Mouse (Mus musculus) spleen, adult 2 months (tissue): Measurements from ENCODE around the gene Ssu72. TPM values are rescaled to one million over a fixed set of nuclear protein-coding genes. Genes with fewer than 3 reads are reported as not detected.
A peak's percentile ranks its signal among the peaks of the same experiment; 100 is the strongest.
"Not testable (repeated sequence)": the region's sequence is repeated elsewhere in the genome, so short reads cannot be mapped to it uniquely, and the experiment has no call there.

Experiments
- DNase-seq, 2 experiments: peaks; one replicate each; pipeline versions ENCODE4 v3.0.0 to v3.0.0-alpha.2; 2012 to 2021; ENCODE audit warnings: low spot score in 2 of 2, low read depth in 1 of 2
- H3K27ac ChIP-seq: fragments of 200-500 bp; 2 replicates; pipeline ENCODE4 v1.5.1; 2012; ENCODE audit warnings: low read length, inconsistent platforms; ENCODE audit not compliant: insufficient read depth
- H3K27me3 ChIP-seq: fragments of 200-500 bp; 2 replicates; pipeline ENCODE4 v1.6.1; 2012; ENCODE audit warnings: mild to moderate bottlenecking, moderate library complexity, low read length, inconsistent platforms; ENCODE audit not compliant: control insufficient read depth, insufficient read depth
- H3K36me3 ChIP-seq: fragments of 200-500 bp; 2 replicates; pipeline ENCODE4 v1.6.1; 2012; ENCODE audit warnings: mild to moderate bottlenecking, low read length, inconsistent platforms; ENCODE audit not compliant: control insufficient read depth, insufficient read depth
- H3K4me1 ChIP-seq: fragments of 200-500 bp; 2 replicates; pipeline ENCODE4 v1.6.1; 2011; ENCODE audit warnings: inconsistent platforms; ENCODE audit not compliant: control insufficient read depth, insufficient read depth, insufficient read length
- H3K4me3 ChIP-seq: fragments of 200-500 bp; 2 replicates; pipeline ENCODE4 v1.5.1; 2011; ENCODE audit warnings: mild to moderate bottlenecking, inconsistent platforms; ENCODE audit not compliant: insufficient read depth, insufficient read length; ENCODE audit errors: extremely low read depth
- CTCF ChIP-seq: fragments of 200-500 bp; IDR thresholded peaks from 2 replicates; pipeline ENCODE4 v1.5.1; 2011; ENCODE audit warnings: mild to moderate bottlenecking, inconsistent platforms; ENCODE audit not compliant: insufficient read depth, insufficient read length, insufficient replicate concordance; ENCODE audit errors: extremely low read depth
- POLR2A ChIP-seq: fragments of 200-500 bp; IDR thresholded peaks from 2 replicates; pipeline ENCODE4 v1.6.1; 2011; ENCODE audit warnings: low read depth, low read length, inconsistent platforms
- WGBS: fragments of 180-500 bp; shearing (Covaris S2); methylation state at CpG from one replicate; pipeline ENCODE4 v1.1.7; 2018; 5-methylcytosine and 5-hydroxymethylcytosine counted together
- polyA plus RNA-seq: library from polyadenylated mRNA; depleted of rRNA; stranded (reverse); fragments of >200 nt; gene quantifications from 2 replicates; pipeline ENCODE4 v1.2.3, GENCODE M21; 2012

Ssu72 gene
- polyA plus RNA-seq, 1 experiment = 82.4 TPM

- peaks cover 3% of the 10 kb centered on the region; the same call in 1 of the 2 replicates for H3K4me1 ChIP-seq
- no peaks in the 10 kb centered on the region for H3K36me3 ChIP-seq
- DNase-seq = no peak
- peak overlapping the region; percentile 84 for H3K4me3 ChIP-seq
- TF ChIP-seq CTCF (no peak), POLR2A (no peak)
- no peak overlapping the region for H3K27ac ChIP-seq
- no peaks in the 10 kb centered on the region for H3K27me3 ChIP-seq
- 1% methylated on average over 8 of the region's 8 CpGs for WGBS
Observed at GRCm38 (mm10) chr4:155669598-155670075, 35.0 kb upstream of the Ssu72 start.

GRCm38 (mm10) chr4:155670236-155670635 lies 34.4 kb upstream of the Ssu72 start:
- not testable (repeated sequence) for H3K4me3 ChIP-seq, H3K36me3 ChIP-seq, H3K4me1 ChIP-seq, H3K27me3 ChIP-seq, H3K27ac ChIP-seq, DNase-seq
- WGBS = 94% methylated on average over 4 of the region's 4 CpGs

DNA sequence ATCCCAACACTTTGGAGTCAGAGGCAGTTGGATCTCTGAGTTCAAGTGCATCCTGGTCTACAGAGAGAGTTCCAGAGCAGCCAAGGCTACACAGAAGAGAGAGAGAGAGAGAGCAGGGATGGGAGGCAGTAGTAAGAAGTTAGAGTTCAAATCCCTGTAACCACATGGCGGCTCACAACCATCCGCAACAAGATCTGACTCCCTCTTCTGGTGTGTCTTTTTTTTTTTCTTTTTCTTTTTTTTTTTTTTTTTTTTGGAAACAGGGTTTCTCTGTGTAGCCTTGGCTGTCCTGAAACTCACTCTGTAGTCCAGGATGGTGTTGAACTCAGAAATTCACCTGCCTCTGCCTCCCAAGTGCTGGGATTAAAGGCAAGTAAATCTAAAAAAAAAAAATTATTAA lies 32.5 kb upstream of the Ssu72 start:
- H3K27ac ChIP-seq = no peak overlapping the region
- no peaks in the 10 kb centered on the region for H3K36me3 ChIP-seq
- no peaks in the 10 kb centered on the region for H3K27me3 ChIP-seq
- 60% methylated on average over 2 of the region's 2 CpGs for WGBS
- TF ChIP-seq CTCF = no peak
- TF ChIP-seq POLR2A = no peak
- peaks cover 3% of the 10 kb centered on the region; the same call in 1 of the 2 replicates for H3K4me1 ChIP-seq
- H3K4me3 ChIP-seq = no peak overlapping the region
- no peak for DNase-seq

- Histone ChIP-seq H3K27ac (no peak overlapping the region), H3K27me3 (no peaks in the 10 kb centered on the region), H3K36me3 (no peaks in the 10 kb centered on the region), H3K4me3 (no peak overlapping the region), H3K4me1 (no peaks in the 10 kb centered on the region)
- TF ChIP-seq CTCF = no peak
- TF ChIP-seq POLR2A = no peak
- 72% methylated on average over 2 of the region's 2 CpGs for WGBS
- no peak for DNase-seq
Observed at GRCm38 (mm10) chr4:155675991-155676390, 28.6 kb upstream of the Ssu72 start.

DNA sequence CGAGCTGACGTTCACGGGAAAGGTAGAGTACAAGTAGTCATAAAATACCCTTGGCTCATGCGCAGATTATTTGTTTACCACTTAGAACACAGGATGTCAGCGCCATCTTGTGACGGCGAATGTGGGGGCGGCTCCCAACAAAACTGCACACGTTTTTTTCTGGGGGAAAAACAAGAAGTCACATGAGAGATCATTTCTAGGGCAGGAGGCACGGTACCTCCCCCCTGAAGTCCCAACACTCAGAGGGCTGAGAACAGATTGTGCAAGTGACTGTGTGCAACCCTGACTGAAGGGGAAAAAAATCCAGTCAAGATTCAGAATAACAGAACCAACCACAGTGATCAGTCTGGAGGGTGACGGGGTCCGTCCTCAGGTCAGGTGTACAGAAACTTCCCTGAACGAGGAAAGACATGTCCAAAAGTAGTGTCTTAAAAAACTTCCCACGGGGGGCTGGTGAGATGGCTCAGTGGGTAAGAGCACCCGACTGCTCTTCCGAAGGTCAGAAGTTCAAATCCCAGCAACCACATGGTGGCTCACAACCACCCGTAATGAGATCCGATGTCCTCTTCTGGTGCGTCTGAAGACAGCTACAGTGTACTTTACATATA lies 20.8 kb upstream of the Ssu72 start:
- WGBS = 86% methylated on average over 16 of the region's 19 CpGs
- not testable (repeated sequence) for H3K27ac ChIP-seq, DNase-seq, H3K4me3 ChIP-seq, H3K27me3 ChIP-seq, H3K36me3 ChIP-seq, H3K4me1 ChIP-seq

DNA sequence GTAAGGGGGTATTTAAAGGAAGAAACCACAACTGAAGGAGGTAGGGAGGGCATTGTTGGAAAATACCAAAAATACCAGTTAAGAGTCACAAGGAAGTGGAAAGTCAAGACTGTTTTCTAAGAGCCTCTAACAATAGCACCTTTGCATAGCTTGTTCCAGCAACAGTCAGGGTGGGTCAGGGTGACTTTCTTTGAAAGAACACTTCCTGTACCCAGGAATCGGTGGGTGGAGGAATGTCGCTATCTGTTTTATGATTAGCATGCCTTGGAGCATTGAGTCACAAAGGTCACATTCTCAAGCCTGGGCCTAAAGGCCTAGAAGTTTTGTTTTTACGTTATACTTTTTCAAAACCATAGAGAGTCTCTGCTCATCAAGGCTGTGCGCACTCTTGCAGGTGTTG lies 16.8 kb upstream of the Ssu72 start:
- not testable (repeated sequence) for H3K36me3 ChIP-seq, H3K27ac ChIP-seq, H3K4me3 ChIP-seq, DNase-seq, H3K27me3 ChIP-seq, H3K4me1 ChIP-seq
- 93% methylated on average over 4 of the region's 4 CpGs for WGBS

- H3K27me3 ChIP-seq = no peaks in the 10 kb centered on the region; the same call in 1 of the 2 replicates
- TF ChIP-seq POLR2A = no peak
- TF ChIP-seq CTCF = no peak
- no peak overlapping the region for H3K4me3 ChIP-seq
- H3K36me3 ChIP-seq = no peaks in the 10 kb centered on the region
- WGBS = 81% methylated on average over 12 of the region's 12 CpGs
- no peak for DNase-seq
- H3K27ac ChIP-seq = no peak overlapping the region
- peaks cover 12% of the 10 kb centered on the region for H3K4me1 ChIP-seq
Observed at GRCm38 (mm10) chr4:155690571-155691375, 13.8 kb upstream of the Ssu72 start.
